Mouse (Mus musculus): ENCODE data around the gene Magoh. TPM values are rescaled to one million over a fixed set of nuclear protein-coding genes. Genes with fewer than 3 reads are reported as not detected.

Gene Magoh
- polyA plus RNA-seq, 1 experiment from 2014 or later: 58.5 TPM

DNA sequence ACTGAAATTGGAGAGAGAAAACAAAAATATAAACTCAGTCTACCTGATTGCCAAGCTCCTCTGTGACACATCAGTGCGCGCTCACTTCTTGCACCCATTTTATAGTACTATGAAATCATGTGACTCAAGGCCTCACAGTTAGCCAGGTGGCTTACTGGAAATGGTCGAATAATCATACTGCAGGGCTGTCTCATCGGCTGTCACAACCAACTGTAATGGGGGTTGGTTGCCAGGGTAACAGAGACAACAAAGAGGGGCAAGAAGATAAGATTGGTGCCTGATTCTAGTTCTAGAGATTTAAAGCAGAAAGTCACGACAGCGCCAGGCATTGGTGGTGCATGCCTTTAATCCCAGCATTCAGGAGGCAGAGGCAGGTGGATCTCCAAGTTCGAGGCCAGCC lies 20.6 kb upstream of the Magoh start:
- Histone ChIP-seq H3K9me3 (replicated peaks; ENCODE audit: control insufficient read depth, low read length) (no peaks in the 10 kb centered on the region), H3K27ac (ENCODE audit: low read length) (no peak overlapping the region), H3K4me3 (ENCODE audit: low read depth, low read length) (no peak overlapping the region), H3K9ac (ENCODE audit: low read depth, low read length) (no peak overlapping the region), H3K4me2 (ENCODE audit: low read depth, low read length) (no peak overlapping the region), H3K27me3 (ENCODE audit: control insufficient read depth, insufficient read depth, low read depth, low read length) (no peaks in the 10 kb centered on the region), H3K4me1 (ENCODE audit: control insufficient read depth, low read depth, low read length) (no peaks in the 10 kb centered on the region), H3K36me3 (ENCODE audit: control insufficient read depth, insufficient read depth) (no peaks in the 10 kb centered on the region)
- ATAC-seq (ENCODE audit: low read depth): no peak
- WGBS (ENCODE audit: insufficient replicate concordance): 78% methylated on average over 7 of the region's 7 CpGs

DNA sequence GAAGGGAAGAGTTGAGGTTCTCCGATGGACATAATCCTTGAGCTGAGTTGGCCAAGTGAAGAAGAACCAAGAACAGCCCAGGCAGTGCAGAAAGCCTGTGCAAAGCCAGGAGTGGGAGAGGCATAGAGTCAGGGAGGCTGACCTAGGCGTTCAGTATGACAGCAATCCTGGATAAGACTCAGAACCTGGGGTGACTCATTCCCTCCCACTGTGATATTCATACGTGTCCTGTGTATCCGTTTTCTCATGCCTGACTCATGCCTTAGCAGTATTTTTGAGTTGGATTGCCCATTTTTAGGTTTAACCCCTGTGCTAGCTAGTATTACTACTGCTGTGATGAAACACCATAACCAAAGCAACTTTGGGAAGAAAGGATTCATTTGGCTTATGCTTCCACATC lies 14.7 kb upstream of the Magoh start:
- Histone ChIP-seq H3K4me3 (ENCODE audit: low read depth, low read length) (no peak overlapping the region), H3K9ac (ENCODE audit: low read depth, low read length) (no peak overlapping the region), H3K4me1 (ENCODE audit: control insufficient read depth, low read depth, low read length) (no peaks in the 10 kb centered on the region), H3K4me2 (ENCODE audit: low read depth, low read length) (no peak overlapping the region), H3K27ac (ENCODE audit: low read length) (no peak overlapping the region), H3K27me3 (ENCODE audit: control insufficient read depth, insufficient read depth, low read depth, low read length) (no peaks in the 10 kb centered on the region), H3K9me3 (replicated peaks; ENCODE audit: control insufficient read depth, low read length) (no peaks in the 10 kb centered on the region), H3K36me3 (ENCODE audit: control insufficient read depth, insufficient read depth) (no peaks in the 10 kb centered on the region)
- WGBS (ENCODE audit: insufficient replicate concordance): 66% methylated on average over 4 of the region's 4 CpGs
- no peak for ATAC-seq (ENCODE audit: low read depth)

- no peak overlapping the region for H3K4me2 ChIP-seq (ENCODE audit: low read depth, low read length)
- 73% methylated on average over 1 of the region's 1 CpGs for WGBS (ENCODE audit: insufficient replicate concordance)
- no peak overlapping the region for H3K27ac ChIP-seq (ENCODE audit: low read length)
- no peak overlapping the region for H3K9ac ChIP-seq (ENCODE audit: low read depth, low read length)
- ATAC-seq (ENCODE audit: low read depth): no peak
- H3K4me1 ChIP-seq (ENCODE audit: control insufficient read depth, low read depth, low read length): peaks cover 15% of the 10 kb centered on the region
- no peaks in the 10 kb centered on the region for H3K27me3 ChIP-seq (ENCODE audit: control insufficient read depth, insufficient read depth, low read depth, low read length)
- H3K4me3 ChIP-seq (ENCODE audit: low read depth, low read length): no peak overlapping the region
- H3K36me3 ChIP-seq (ENCODE audit: control insufficient read depth, insufficient read depth): peaks cover 25% of the 10 kb centered on the region
- H3K9me3 ChIP-seq (replicated peaks; ENCODE audit: control insufficient read depth, low read length): no peaks in the 10 kb centered on the region
These were observed 2.1 kb downstream of the Magoh start for GRCm38 (mm10) chr4:107881631-107882030.

DNA sequence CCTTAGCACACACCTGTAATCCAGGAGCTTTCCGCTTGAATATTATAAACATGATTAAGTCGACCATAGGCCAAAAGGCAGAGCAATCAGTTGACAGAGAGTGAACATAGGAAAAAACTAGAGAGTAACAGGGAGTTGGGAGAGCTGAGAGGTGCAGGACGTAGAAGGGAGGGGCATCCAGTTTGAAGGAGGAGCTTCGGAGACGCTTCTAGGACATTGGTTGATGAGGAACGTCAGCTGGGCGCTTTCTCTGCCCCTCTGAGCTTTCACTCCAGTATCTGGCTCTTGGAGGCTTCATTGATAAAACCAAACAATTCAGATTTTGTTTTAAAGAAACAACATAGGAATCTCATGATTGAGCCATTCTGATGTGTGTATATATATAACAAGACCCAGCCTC lies 6.8 kb downstream of the Magoh start:
- H3K27me3 ChIP-seq (ENCODE audit: control insufficient read depth, insufficient read depth, low read depth, low read length): no peaks in the 10 kb centered on the region
- H3K36me3 ChIP-seq (ENCODE audit: control insufficient read depth, insufficient read depth): peaks cover 30% of the 10 kb centered on the region
- ATAC-seq (ENCODE audit: low read depth): no peak
- H3K4me1 ChIP-seq (ENCODE audit: control insufficient read depth, low read depth, low read length): peaks cover 20% of the 10 kb centered on the region
- H3K9me3 ChIP-seq (replicated peaks; ENCODE audit: control insufficient read depth, low read length): no peaks in the 10 kb centered on the region
- H3K27ac ChIP-seq (ENCODE audit: low read length): no peak overlapping the region
- H3K4me3 ChIP-seq (ENCODE audit: low read depth, low read length): no peak overlapping the region
- H3K4me2 ChIP-seq (ENCODE audit: low read depth, low read length): no peak overlapping the region
- WGBS (ENCODE audit: insufficient replicate concordance): 76% methylated on average over 7 of the region's 7 CpGs
- H3K9ac ChIP-seq (ENCODE audit: low read depth, low read length): no peak overlapping the region

DNA sequence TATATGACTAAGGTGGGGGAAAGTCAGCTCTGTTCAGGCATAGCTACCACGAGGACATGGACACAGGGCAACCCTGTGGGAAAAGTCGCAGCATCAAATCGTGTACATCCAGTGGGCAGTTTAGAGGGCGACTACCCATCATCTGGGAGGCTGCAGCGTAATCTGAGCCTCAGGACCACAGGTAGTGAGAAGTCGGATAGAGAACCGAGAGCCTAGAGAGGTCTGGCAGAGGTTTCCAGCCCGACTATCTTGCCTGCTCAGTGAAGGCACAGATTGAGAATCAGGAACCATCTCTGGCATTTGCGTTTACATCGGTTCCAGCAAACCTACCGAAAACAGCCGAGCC lies 9.8 kb downstream of the Magoh start:
- peak overlapping the region; percentile 77 for H3K4me3 ChIP-seq (ENCODE audit: low read depth, low read length)
- H3K9me3 ChIP-seq (replicated peaks; ENCODE audit: control insufficient read depth, low read length): no peaks in the 10 kb centered on the region
- WGBS (ENCODE audit: insufficient replicate concordance): under 1% methylated on average over 12 of the region's 12 CpGs
- peak overlapping the region; percentile 95 for H3K4me2 ChIP-seq (ENCODE audit: low read depth, low read length)
- H3K36me3 ChIP-seq (ENCODE audit: control insufficient read depth, insufficient read depth): peaks cover 18% of the 10 kb centered on the region
- peak overlapping the region; percentile 86 for H3K27ac ChIP-seq (ENCODE audit: low read length)
- peak; percentile 12 for ATAC-seq (ENCODE audit: low read depth)
- peak overlapping the region; percentile 68 for H3K9ac ChIP-seq (ENCODE audit: low read depth, low read length)
- peaks cover 20% of the 10 kb centered on the region for H3K4me1 ChIP-seq (ENCODE audit: control insufficient read depth, low read depth, low read length)
- H3K27me3 ChIP-seq (ENCODE audit: control insufficient read depth, insufficient read depth, low read depth, low read length): no peaks in the 10 kb centered on the region

DNA sequence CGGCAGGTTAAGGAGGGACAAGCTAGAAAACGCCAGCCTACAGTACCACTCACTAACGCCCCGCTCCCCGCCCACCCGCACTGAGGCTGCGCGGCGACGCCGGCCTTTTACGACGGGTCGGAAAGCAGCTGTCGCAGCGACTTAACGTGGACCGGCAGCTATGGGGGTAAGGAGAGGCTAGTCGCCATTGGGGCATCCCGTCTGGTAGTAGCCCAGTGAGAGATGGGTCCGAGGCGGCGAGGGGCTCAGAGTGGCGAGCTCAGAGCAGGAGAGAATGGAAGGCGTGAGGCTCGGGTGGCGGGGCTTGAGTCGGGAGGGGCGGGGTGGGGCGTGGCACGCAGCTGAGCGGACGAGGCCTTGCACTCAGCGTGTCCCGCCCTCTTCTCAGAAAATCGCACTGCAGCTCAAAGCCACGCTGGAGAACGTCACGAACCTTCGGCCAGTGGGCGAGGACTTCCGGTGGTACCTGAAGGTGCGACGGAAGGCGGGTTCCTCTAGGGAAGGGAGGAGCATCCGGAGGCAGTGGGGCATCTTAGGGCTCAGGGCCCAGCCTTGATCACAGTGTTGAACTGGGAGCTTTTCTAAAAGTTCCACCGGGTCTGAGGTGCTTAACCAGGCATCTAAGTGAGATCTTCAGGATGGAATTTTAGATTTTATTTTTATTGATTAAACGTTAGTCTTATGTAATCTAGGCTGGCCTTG lies 10.3 kb downstream of the Magoh start, which contains the start of gene 0610037L13Rik:
0610037L13Rik (plus strand) TSS at position 83 of the 702 bp plus-strand sequence.
- WGBS (ENCODE audit: insufficient replicate concordance): under 1% methylated on average over 48 of the region's 48 CpGs
- Histone ChIP-seq H3K4me3 (ENCODE audit: low read depth, low read length) (peak within 1 kb of the TSS; percentile 77), H3K9me3 (replicated peaks; ENCODE audit: control insufficient read depth, low read length) (no peaks in the 10 kb centered on the region), H3K36me3 (ENCODE audit: control insufficient read depth, insufficient read depth) (peaks cover 15% of the 10 kb centered on the region), H3K9ac (ENCODE audit: low read depth, low read length) (peak within 1 kb of the TSS; percentile 68), H3K4me1 (ENCODE audit: control insufficient read depth, low read depth, low read length) (peaks cover 20% of the 10 kb centered on the region), H3K4me2 (ENCODE audit: low read depth, low read length) (peak within 1 kb of the TSS; percentile 95), H3K27ac (ENCODE audit: low read length) (peak within 1 kb of the TSS; percentile 86), H3K27me3 (ENCODE audit: control insufficient read depth, insufficient read depth, low read depth, low read length) (no peaks in the 10 kb centered on the region)
- ATAC-seq (ENCODE audit: low read depth): peak; percentile 96

GRCm38 (mm10) chr4:107892663-107893062 lies 13.1 kb downstream of the Magoh start:
- H3K27me3 ChIP-seq (ENCODE audit: control insufficient read depth, insufficient read depth, low read depth, low read length): no peaks in the 10 kb centered on the region
- WGBS (ENCODE audit: insufficient replicate concordance): 61% methylated on average over 2 of the region's 2 CpGs

GRCm38 (mm10) chr4:107899211-107899927 lies 19.8 kb downstream of the Magoh start:
- peak overlapping the region; percentile 38 for H3K4me2 ChIP-seq (ENCODE audit: low read depth, low read length)
- no peaks in the 10 kb centered on the region for H3K27me3 ChIP-seq (ENCODE audit: control insufficient read depth, insufficient read depth, low read depth, low read length)
- peak overlapping the region; percentile 3; the same call in 1 of the 2 replicates for H3K4me3 ChIP-seq (ENCODE audit: low read depth, low read length)
- peaks cover 3% of the 10 kb centered on the region for H3K4me1 ChIP-seq (ENCODE audit: control insufficient read depth, low read depth, low read length)
- no peaks in the 10 kb centered on the region for H3K9me3 ChIP-seq (replicated peaks; ENCODE audit: control insufficient read depth, low read length)
- 63% methylated on average over 5 of the region's 5 CpGs for WGBS (ENCODE audit: insufficient replicate concordance)
- no peak overlapping the region for H3K9ac ChIP-seq (ENCODE audit: low read depth, low read length)
- peak overlapping the region; percentile 75 for H3K27ac ChIP-seq (ENCODE audit: low read length)
- peak; percentile 84 for ATAC-seq (ENCODE audit: low read depth)
- H3K36me3 ChIP-seq (ENCODE audit: control insufficient read depth, insufficient read depth): peaks cover 4% of the 10 kb centered on the region

More at GRCm38 (mm10) chr4:107892663-107893062, 13.1 kb downstream of the Magoh start:
- Histone ChIP-seq H3K27ac (ENCODE audit: low read length) (no peak overlapping the region), H3K4me1 (ENCODE audit: control insufficient read depth, low read depth, low read length) (peaks cover 20% of the 10 kb centered on the region), H3K4me3 (ENCODE audit: low read depth, low read length) (no peak overlapping the region), H3K36me3 (ENCODE audit: control insufficient read depth, insufficient read depth) (peaks cover under 1% of the 10 kb centered on the region), H3K4me2 (ENCODE audit: low read depth, low read length) (no peak overlapping the region), H3K9ac (ENCODE audit: low read depth, low read length) (no peak overlapping the region), H3K9me3 (replicated peaks; ENCODE audit: control insufficient read depth, low read length) (no peaks in the 10 kb centered on the region)
- ATAC-seq (ENCODE audit: low read depth): no peak

DNA sequence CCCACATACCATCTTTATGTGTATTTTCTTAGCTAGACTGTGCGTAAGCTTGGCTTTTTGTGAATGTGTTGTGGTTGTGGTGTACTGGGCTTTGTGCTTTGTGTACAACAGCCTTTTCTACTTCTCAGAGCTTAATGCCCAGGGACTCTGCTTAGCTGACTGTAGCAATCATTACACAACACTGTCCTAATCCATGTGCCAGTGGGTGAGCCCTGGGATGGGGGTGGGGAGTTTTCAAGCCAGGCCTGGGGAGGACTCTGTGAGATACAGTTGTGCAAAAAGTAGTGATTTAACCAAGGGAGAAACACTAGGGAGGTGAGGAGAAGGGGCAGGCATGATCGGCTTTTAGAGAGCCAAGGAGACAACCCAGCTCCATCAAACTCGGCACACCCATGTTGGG lies 20.7 kb downstream of the Magoh start:
- Histone ChIP-seq H3K9ac (ENCODE audit: low read depth, low read length) (no peak overlapping the region), H3K27ac (ENCODE audit: low read length) (peak overlapping the region; percentile 75), H3K4me1 (ENCODE audit: control insufficient read depth, low read depth, low read length) (peaks cover 3% of the 10 kb centered on the region), H3K4me2 (ENCODE audit: low read depth, low read length) (peak overlapping the region; percentile 38; the same call in 1 of the 2 replicates), H3K9me3 (replicated peaks; ENCODE audit: control insufficient read depth, low read length) (no peaks in the 10 kb centered on the region), H3K27me3 (ENCODE audit: control insufficient read depth, insufficient read depth, low read depth, low read length) (no peaks in the 10 kb centered on the region), H3K36me3 (ENCODE audit: control insufficient read depth, insufficient read depth) (peaks cover 4% of the 10 kb centered on the region), H3K4me3 (ENCODE audit: low read depth, low read length) (no peak overlapping the region)
- 74% methylated on average over 3 of the region's 3 CpGs for WGBS (ENCODE audit: insufficient replicate concordance)
- peak; percentile 60 for ATAC-seq (ENCODE audit: low read depth)

Measured in liver, embryonic 16.5 days (tissue).